Comparison of ENCODE assay signal across 9 mouse cellular contexts in the genomic region with DNA sequence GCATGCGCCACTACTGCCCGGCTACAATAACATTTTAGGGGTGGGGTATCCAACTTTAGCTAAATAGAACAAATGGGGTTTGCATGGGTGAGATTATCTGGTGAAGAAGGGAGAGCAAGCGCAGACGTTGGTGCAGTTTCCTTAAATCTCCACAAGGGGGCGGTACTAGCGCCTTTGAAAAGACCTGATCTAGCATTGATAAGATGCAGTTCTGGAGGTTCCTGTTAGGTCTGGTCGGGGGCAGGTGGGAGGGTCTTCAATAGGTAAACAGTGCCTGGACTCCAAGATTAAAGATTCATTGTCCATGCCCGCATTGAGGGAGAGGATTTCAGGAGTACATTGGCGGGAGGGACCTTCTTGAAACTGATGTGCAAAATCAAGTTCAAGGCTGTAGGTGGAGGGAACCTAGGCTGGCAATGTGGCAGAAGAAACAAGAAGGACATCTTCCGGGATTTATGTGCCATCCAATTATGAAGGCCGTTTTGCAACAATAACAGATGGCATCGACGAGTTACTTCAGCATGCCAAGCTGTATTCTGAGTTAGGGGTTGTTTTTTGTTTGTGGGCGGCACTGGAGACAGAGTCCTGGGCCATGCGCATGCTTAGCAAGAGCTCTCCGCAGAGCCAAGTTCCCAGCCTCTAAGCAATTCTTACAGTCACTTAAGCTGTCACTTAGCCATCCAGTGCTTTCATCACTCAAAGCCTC. TPM values are rescaled to one million over a fixed set of nuclear protein-coding genes. Genes with fewer than 3 reads are reported as not detected.
DNase-seq lines count a peak whose midpoint lies in the region; ATAC-seq and TF ChIP-seq lines count a peak whose summit lies in the region.
"Had no signal": no experiment of that assay in that cellular context is flagged by ENCODE, and none has a peak within 500 bp of the region (broad histone marks: within the 10 kb centered on the region; RNA-seq: fewer than 3 reads in every experiment).

No protein-coding gene starts in this region.

- no peak for ATAC-seq in intestine, postnatal 0 days
- no peak for ATAC-seq in intestine, embryonic 15.5 days
- no peak for ATAC-seq in liver, embryonic 14.5 days (ENCODE audit: insufficient read depth)

- DNase-seq in ES-CJ7 (ENCODE audit: low read depth, low spot score) = peak; percentile 81
- DNase-seq in c-Kit-positive CD71-positive TER-119-negative erythroid progenitor cells, embryonic 14.5 days (ENCODE audit: low read depth) = peak; percentile 51
- DNase-seq in frontal cortex, postnatal 36 days (ENCODE audit: low spot score in 2 of 2) = peak; percentile 51 to 54
- peak in 2 of 3 experiments; percentile 20 to 26 for DNase-seq in liver, embryonic 14.5 days (ENCODE audit: low read depth in 3 of 3, low spot score in 3 of 3)
- DNase-seq in spleen, adult 12 weeks (ENCODE audit: low spot score) = peak; percentile 29
- no peak for DNase-seq in urinary bladder, adult 18-20 months (ENCODE audit: low spot score in 2 of 2)

- no peaks in the 10 kb centered on the region for H3K27me3 ChIP-seq in intestine, postnatal 0 days (replicated peaks; ENCODE audit: control insufficient read depth, insufficient read depth, low read length)
- H3K27me3 ChIP-seq in intestine, embryonic 15.5 days (replicated peaks) = no peaks in the 10 kb centered on the region
- no peaks in the 10 kb centered on the region for H3K27me3 ChIP-seq in liver, embryonic 14.5 days (ENCODE audit: control insufficient read depth, insufficient read depth, low read length)

- no peaks in the 10 kb centered on the region for H3K9me3 ChIP-seq in intestine, postnatal 0 days (ENCODE audit: control insufficient read depth)
- H3K9me3 ChIP-seq in intestine, embryonic 15.5 days = no peaks in the 10 kb centered on the region
- no peaks in the 10 kb centered on the region for H3K9me3 ChIP-seq in liver, embryonic 14.5 days (ENCODE audit: control insufficient read depth, low read length)

- peak; percentile 82 for TF ChIP-seq CTCF in intestine, postnatal 0 days (IDR thresholded peaks at IDR 0.05; ENCODE audit: low read depth)
- TF ChIP-seq CTCF in liver, embryonic 14.5 days (IDR thresholded peaks at IDR 0.05; ENCODE audit: low read depth) = peak; percentile 82

- no peaks in the 10 kb centered on the region for H3K4me1 ChIP-seq in intestine, postnatal 0 days (replicated peaks; ENCODE audit: control insufficient read depth, insufficient read depth, low read length)
- H3K4me1 ChIP-seq in intestine, embryonic 15.5 days (replicated peaks) = peaks cover 4% of the 10 kb centered on the region; the same call in 1 of the 2 replicates
- H3K4me1 ChIP-seq in liver, embryonic 14.5 days (replicated peaks; ENCODE audit: control insufficient read depth in 2 of 2, insufficient read depth in 2 of 2, low read length in 1 of 2) = no peaks in the 10 kb centered on the region

- no peak overlapping the region for H3K9ac ChIP-seq in intestine, postnatal 0 days (ENCODE audit: low read depth, low read length)
- no peak overlapping the region for H3K9ac ChIP-seq in intestine, embryonic 15.5 days
- no peak overlapping the region for H3K9ac ChIP-seq in liver, embryonic 14.5 days (replicated peaks)

- H3K36me3 ChIP-seq in intestine, postnatal 0 days (ENCODE audit: control insufficient read depth, insufficient read depth) = no peaks in the 10 kb centered on the region
- H3K36me3 ChIP-seq in intestine, embryonic 15.5 days = no peaks in the 10 kb centered on the region
- no peaks in the 10 kb centered on the region for H3K36me3 ChIP-seq in liver, embryonic 14.5 days (replicated peaks; ENCODE audit: control insufficient read depth, insufficient read depth, low read depth)

- 30% methylated on average over 16 of the region's 16 CpGs for WGBS in intestine, postnatal 0 days
- WGBS in intestine, embryonic 15.5 days = 29% methylated on average over 16 of the region's 16 CpGs
- 27% methylated on average over 16 of the region's 16 CpGs for WGBS in liver, embryonic 14.5 days (ENCODE audit: insufficient replicate concordance)

- H3K4me2 ChIP-seq in intestine, postnatal 0 days (replicated peaks; ENCODE audit: low read depth) = no peak overlapping the region
- no peak overlapping the region for H3K4me2 ChIP-seq in intestine, embryonic 15.5 days (replicated peaks)
- no peak overlapping the region for H3K4me2 ChIP-seq in liver, embryonic 14.5 days (ENCODE audit: low read depth)

- no peak overlapping the region for H3K27ac ChIP-seq in intestine, postnatal 0 days (ENCODE audit: low read depth, low read length)
- H3K27ac ChIP-seq in intestine, embryonic 15.5 days = no peak overlapping the region
- H3K27ac ChIP-seq in liver, embryonic 14.5 days = no peak overlapping the region

- H3K4me3 ChIP-seq in intestine, postnatal 0 days (ENCODE audit: low read depth, low read length) = no peak overlapping the region
- H3K4me3 ChIP-seq in intestine, embryonic 15.5 days (replicated peaks) = no peak overlapping the region
- no peak overlapping the region for H3K4me3 ChIP-seq in liver, embryonic 14.5 days (ENCODE audit: insufficient read depth in 1 of 2, low read depth in 2 of 2, low read length in 2 of 2)

- no peak for TF ChIP-seq EP300 in liver, embryonic 14.5 days (IDR thresholded peaks at IDR 0.05; ENCODE audit: low read depth)

RNA-seq across cellular contexts. Expression of a gene that starts 3.0 kb away (rescaled TPM):
- polyA plus RNA-seq in intestine, postnatal 0 days (2015; fragmentation: Nextera tagmentation; extraction: Ambion mirVana) = 3.9 and 5.4 TPM in 2 replicates
- polyA plus RNA-seq in intestine, embryonic 15.5 days (2015; fragmentation: Nextera tagmentation; extraction: Ambion mirVana) = 5.0 and 5.2 TPM in 2 replicates
- polyA plus RNA-seq in liver, embryonic 14.5 days (2012; rRNA removed) = 47.9 and 52.1 TPM in 2 replicates
- 33.8 and 41.4 TPM in 2 replicates for polyA plus RNA-seq in liver, embryonic 14.5 days (2014; fragmentation: Nextera tagmentation; extraction: Ambion mirVana)

RNA-seq across cellular contexts. Expression of a gene that starts 32.3 kb away (rescaled TPM):
- 0.10 TPM in 1 of 2 replicates, not detected in the other for polyA plus RNA-seq in intestine, postnatal 0 days (2015; fragmentation: Nextera tagmentation; extraction: Ambion mirVana)
- polyA plus RNA-seq in intestine, embryonic 15.5 days (2015; fragmentation: Nextera tagmentation; extraction: Ambion mirVana) = 1.3 and 3.3 TPM in 2 replicates
- 0.03 TPM in 2 replicates for polyA plus RNA-seq in liver, embryonic 14.5 days (2012; rRNA removed)
- 0.08 and 0.19 TPM in 2 replicates for polyA plus RNA-seq in liver, embryonic 14.5 days (2014; fragmentation: Nextera tagmentation; extraction: Ambion mirVana)
- polyA plus RNA-seq: lung, embryonic 16.5 days had no signal

RNA-seq across cellular contexts. Expression of a gene that starts 32.9 kb away (rescaled TPM):
- polyA plus RNA-seq in intestine, postnatal 0 days (2015; fragmentation: Nextera tagmentation; extraction: Ambion mirVana) = 0.08 and 0.09 TPM in 2 replicates
- polyA plus RNA-seq in intestine, embryonic 15.5 days (2015; fragmentation: Nextera tagmentation; extraction: Ambion mirVana) = 2.0 and 3.0 TPM in 2 replicates
- 0.10 and 0.30 TPM in 2 replicates for polyA plus RNA-seq in liver, embryonic 14.5 days (2012; rRNA removed)
- polyA plus RNA-seq in liver, embryonic 14.5 days (2014; fragmentation: Nextera tagmentation; extraction: Ambion mirVana) = 0.18 TPM in 1 of 2 replicates, not detected in the other
- polyA plus RNA-seq: lung, embryonic 16.5 days had no signal

RNA-seq across cellular contexts. Expression of a gene that starts 44.5 kb away (rescaled TPM):
- polyA plus RNA-seq in intestine, postnatal 0 days (2015; fragmentation: Nextera tagmentation; extraction: Ambion mirVana) = 2.6 and 2.8 TPM in 2 replicates
- polyA plus RNA-seq in intestine, embryonic 15.5 days (2015; fragmentation: Nextera tagmentation; extraction: Ambion mirVana) = 7.4 and 7.8 TPM in 2 replicates
- 7.1 and 7.9 TPM in 2 replicates for polyA plus RNA-seq in liver, embryonic 14.5 days (2012; rRNA removed)
- 1.3 and 2.0 TPM in 2 replicates for polyA plus RNA-seq in liver, embryonic 14.5 days (2014; fragmentation: Nextera tagmentation; extraction: Ambion mirVana)

RNA-seq across cellular contexts. Expression of a gene that starts 45.1 kb away (rescaled TPM):
- polyA plus RNA-seq in intestine, postnatal 0 days (2015; fragmentation: Nextera tagmentation; extraction: Ambion mirVana) = 28.2 and 30.1 TPM in 2 replicates
- 39.0 and 40.8 TPM in 2 replicates for polyA plus RNA-seq in intestine, embryonic 15.5 days (2015; fragmentation: Nextera tagmentation; extraction: Ambion mirVana)
- polyA plus RNA-seq in liver, embryonic 14.5 days (2012; rRNA removed) = 2.9 and 4.0 TPM in 2 replicates
- 3.5 and 4.5 TPM in 2 replicates for polyA plus RNA-seq in liver, embryonic 14.5 days (2014; fragmentation: Nextera tagmentation; extraction: Ambion mirVana)

Comparison
In these comparisons a context has a peak if more than half of its experiments do, and no peak if none do; other contexts are left out.
1. DNase-seq: peak in ES-CJ7 (single experiment), c-Kit-positive CD71-positive TER-119-negative erythroid progenitor cells, embryonic 14.5 days (single experiment), frontal cortex, postnatal 36 days (2 of 2), liver, embryonic 14.5 days (2 of 3) and spleen, adult 12 weeks (single experiment); none in urinary bladder, adult 18-20 months (0 of 2).